Mouse (Mus musculus): ENCODE results near the gene Tmem8b.

The Tmem8b gene

DNA sequence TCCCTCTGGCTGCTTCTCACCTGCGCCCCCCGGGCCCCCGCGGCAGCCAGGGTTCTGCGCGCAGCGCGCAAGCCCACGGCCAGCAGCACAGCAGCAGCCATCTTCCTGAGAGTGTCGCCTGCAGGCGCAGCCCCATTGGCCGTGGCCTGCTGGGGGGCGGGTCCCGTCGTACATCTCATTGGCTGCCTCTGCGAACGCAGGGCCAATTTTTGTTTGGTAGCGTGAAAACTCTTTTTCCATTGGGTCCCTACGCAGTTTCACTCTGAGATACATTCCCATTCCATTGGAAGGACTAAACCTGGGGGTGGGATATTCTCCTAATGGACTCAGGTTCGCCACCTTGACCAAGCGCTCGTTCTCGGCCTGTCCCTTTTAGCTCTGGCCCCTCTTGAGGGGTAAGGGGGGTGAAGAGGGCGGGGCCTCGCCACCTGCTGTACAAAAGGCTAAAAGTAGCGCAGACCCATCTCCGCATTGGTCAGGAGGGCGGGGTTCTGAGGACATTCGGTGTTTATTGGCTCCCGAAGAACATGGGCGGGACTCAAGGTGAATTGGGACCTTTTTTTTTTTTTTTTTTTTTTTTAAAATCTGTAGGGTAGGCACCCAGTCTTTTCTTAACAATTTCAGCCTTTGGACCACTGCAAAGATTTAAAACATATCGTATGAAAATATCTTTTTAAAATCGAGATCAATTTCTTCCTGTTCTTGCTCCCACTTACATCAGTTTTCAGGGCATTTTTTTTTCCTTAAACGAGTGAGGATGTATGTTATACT lies 12.2 kb upstream of the Tmem8b start, which contains the start of gene Hint2:
TSS of gene Hint2 (minus strand) at position 128 of the 771 bp plus-strand sequence.
- peak; percentile 97 for DNase-seq (ENCODE audit: low read depth)

DNA sequence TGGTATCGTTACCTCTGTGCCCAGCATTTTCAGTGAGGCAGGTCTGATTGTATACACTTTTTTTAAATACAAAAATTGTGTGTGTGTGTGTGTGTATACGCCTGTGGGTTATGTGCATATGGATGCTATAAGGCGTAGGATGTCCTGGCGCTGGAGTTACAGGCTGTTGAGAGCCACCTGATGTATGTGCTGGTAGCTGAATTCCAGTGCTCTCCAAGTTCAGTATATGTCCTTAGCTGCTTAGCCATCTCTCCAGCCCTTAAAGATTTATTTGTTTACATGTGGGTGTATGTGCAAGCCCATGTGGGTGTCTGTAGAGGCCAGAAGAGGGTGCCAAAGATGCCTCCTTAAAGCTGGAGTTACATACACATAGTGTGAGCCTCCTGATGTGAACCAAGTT lies 11.6 kb upstream of the Tmem8b start:
- no peak for DNase-seq (ENCODE audit: low read depth)

DNA sequence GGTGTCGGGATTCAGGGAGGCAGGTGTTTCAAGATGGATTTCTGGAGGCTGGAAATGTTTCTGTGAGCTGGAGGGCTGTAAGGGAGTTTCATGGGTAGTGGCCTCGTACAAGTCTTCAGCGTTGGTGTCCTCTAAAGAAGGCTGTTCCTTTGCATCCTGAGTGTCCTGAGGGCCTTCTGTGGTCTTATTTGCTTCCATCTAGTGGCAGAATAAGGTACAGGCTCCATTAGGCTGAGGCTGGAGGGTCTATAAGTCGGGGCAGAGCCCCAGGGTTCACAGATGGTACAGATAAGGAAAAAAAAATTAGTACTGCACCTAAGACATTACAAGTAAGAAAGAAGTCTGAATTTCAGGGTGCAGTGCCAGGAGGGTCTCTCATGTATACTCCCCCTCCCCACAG lies 2.4 kb upstream of the Tmem8b start:
- peak; percentile 39 for DNase-seq (ENCODE audit: low read depth)

DNA sequence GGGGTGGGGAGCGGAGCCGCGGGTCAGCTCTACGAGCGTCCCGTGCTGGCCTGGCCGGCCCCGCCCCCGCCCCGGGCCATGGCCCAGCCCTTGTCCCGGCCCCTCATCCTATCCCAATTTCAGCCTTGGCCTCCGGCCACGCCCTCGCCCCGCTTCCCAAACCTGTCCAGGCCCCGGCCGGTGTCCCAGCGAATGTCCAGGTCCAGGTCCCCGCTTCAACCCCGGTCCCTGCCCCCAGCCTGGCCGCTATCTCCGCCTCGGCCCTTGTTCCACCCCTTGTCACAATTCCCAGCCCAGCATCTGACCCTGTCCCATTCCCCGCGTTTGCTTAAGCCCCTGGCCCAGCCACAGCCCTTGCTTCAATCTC lies 640 bp downstream of the Tmem8b start:
- no peak for DNase-seq (ENCODE audit: low read depth)

DNA sequence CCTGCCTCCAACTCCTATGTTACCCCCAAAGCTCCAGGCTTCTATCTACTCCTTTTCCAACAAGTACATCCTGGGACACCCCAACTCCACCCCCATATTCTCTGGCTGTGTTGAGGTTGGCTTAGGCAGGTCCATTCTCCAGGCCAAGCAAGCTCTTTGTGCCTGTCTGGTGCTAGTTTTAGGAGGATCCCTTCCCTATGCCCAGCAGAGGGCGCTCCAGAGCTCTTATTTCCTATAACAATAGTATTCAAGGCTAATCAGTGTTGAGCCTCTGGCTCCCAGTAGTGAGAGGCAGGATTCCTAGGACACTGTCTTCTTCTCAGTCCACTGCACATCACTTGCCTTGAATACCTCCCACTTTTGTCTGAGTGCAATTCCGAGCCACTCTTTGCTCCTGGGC lies 3.3 kb downstream of the Tmem8b start:
- peak; percentile 90 for DNase-seq (ENCODE audit: low read depth)

DNA sequence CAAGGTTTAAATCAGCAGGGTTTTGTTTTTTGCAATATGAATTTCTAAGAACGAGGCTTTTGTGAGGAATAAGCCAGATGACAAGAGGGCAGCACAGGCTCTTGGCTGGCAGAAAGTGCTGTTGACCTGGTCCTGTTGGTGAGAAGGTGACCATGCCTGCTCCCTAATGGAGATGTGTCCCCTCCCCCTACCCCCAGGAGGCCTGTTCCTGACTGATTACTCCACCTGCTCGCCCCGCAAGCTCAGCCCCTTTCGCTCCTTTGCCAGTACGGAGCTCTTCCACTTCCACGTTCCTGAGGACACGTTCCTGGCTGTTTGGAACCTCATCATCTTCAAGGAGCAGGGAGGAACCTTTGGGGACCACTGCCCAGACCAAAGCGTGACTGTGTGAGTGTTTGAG lies 4.9 kb downstream of the Tmem8b start:
- no peak for DNase-seq (ENCODE audit: low read depth)

DNA sequence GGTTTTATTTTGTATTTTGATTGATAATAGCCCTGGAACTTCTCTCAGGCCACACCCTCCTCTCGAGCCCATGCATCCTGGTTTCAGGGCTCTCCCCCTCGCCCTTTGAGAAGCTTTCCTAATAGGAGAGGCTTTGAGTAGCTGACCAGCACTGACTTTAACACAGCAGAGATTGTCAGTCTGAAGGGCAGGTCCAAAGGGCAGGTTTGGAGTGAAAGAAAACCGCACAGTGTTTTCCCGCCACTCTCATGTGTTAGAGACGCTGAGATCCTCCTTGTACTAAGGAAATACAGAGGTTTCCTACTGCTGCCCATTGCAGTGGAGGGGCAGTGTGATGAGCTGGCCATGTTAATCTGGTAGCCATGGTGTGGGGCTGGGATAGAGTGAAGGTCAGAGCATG lies 6.2 kb downstream of the Tmem8b start:
- no peak for DNase-seq (ENCODE audit: low read depth)

DNA sequence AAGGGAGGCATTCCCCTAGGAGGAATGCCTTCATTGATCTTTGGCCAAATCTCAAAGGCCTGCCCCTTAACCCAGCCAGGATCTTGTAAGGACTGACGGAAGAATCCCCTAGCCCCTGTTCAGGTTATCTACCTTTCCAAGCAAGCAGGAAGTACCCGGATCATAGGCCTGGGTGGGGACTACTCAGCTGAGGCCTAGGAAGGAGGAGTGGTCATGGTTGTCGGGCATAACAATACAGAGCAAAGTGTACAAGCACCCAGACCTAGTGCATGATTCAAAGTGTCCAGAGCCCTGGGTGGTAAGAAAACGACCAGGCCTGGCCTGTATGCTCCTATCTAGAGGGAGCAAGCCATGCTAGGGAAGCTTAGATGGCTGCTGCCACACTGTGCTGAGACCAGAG lies 6.8 kb downstream of the Tmem8b start:
- DNase-seq (ENCODE audit: low read depth), result no peak

DNA sequence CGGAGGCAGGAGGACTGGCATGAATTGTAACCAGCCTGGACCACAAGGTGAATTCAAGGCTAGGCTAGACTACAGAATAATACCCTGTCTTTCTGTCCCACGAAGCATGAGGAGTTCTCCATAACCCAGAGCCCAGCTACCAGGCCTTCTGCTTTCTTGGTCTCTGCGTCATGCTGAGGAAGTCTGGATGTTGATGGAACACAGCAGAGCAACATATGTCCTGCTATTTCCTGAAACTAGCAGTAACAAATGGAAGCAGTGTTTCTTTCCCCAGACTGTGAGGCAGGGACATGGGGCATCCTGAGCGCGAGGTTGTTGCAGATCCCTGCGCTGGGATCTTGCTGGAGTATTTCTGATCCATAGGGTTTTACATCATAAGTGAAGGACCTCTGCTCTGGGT lies 9.8 kb downstream of the Tmem8b start:
- DNase-seq (ENCODE audit: low read depth), result no peak

DNA sequence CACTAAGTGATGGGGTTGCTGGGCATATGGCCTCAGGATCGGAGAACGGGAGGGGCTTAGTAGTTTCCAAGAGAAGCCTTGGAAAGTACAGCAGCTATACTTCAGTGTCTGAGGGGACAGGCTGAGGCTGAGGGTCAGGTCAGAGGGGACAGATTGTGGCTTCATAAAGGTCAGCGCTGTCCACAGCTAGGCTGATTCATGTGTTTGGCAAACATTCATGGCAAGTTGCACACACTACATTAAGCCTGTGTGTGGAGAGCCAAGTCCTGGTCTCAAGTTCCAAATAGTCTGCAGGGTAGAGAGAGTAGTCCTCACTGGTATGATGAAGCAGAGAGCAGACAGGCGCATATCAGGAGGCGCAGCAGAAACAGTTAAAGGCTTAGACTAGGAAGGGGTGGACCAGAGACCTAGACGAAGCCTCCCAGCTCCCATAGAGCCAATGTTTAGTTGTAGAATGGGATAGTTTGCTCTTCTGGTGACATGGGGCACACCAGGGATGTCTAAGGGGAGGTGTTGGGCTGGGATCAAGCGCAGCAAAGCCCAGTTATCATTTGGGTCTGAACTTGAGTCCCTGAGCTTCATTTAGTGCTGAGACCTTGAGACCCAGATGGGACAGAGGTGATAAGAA lies 10.8 kb downstream of the Tmem8b start:
- DNase-seq (ENCODE audit: low read depth), result no peak

DNA sequence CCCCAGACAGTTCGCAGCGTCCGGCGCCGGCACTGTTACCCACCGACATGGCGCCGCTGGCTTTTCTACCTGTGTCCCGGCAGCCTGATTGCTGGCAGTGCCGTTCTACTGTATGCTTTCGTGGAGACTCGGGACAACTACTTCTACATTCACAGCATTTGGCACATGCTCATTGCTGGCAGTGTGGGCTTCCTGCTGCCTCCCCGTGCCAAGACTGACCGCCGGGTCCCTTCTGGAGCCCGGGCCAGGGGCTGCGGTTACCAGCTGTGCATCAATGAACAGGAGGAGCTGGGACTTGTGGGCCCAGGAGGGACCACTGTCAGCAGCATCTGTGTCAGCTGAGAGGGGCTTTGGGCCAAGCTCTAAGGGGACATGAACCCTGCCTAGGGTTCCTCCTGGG lies 21.2 kb downstream of the Tmem8b start:
- no peak for DNase-seq (ENCODE audit: low read depth)

DNA sequence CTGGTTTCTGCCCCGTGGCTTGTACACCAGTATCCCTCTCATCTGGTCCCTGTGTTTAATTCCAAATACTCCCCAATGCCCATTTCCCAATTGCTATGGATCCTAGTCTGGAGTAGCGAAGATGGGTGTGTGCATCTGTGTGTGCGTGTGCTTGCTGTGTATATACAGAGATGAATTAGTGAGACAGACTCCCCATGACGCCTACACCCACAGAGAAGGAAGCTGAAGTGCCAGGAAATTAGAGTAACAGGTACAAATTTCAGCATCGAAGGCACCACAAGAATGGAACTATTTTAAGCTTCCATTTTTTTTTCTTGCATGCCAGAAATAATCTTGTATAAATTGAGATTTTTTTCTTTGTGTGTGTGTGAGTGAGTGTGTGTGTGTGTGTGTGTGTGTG lies 22.3 kb downstream of the Tmem8b start:
- DNase-seq (ENCODE audit: low read depth), result no peak

DNA sequence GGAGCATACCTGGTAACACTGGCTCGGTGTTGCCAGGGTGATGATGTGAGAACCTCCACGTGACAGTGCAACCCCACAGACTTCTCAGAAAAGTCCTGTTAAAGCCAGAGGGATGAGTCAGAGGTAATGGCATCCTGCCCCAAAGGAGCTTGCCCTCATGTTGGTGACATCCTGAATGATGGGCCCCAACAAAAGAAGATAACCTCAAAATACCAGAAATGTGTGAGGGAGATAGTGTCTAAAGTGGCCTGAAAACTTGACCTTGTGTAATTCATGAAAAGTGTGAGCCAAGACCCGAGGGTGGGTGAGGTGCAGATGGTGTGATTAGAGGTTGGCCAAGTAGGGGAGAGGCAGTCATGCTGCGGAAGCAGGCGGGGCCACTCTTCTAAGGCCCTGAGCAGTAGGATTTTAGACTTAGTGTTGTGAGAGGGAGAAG lies 25.1 kb downstream of the Tmem8b start:
- DNase-seq (ENCODE audit: low read depth), result no peak

DNA sequence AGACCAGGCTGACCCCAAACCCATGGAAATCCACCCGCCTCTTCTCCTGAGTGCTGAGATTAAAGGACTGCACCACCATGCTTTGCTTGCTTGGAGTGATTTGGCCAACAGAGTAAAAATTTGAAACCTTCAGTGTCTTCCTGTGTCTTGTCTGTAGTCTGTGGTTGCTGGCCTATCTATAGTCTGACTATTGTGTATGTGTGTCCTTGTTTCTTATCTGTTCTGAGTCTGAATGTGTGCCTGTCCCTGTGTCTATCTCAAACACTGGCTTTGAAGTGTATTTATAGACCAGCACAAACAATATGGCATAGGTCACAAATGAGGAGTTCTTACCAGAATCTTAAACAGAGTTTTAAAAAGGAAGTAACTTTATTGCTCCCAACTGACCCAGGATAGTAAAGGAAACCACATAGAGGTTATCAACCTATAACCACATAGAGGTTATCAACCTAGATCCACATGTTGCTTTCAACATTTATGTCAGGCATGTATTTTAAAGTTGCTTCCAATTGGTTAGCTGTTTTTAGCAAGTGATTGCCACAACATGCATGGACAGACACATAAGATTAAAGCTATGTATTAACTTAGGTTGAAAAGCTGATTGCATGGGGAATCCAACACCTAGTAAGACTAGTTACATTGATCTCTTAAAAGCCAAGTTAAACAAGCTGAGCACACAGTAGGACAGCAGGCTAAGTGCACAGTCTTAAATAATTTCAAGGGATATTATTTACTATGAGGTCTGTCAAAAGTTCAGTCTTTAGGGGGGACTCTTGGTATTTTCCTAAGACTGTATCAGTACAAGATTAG lies 25.9 kb downstream of the Tmem8b start:
- no peak for DNase-seq (ENCODE audit: low read depth)

DNA sequence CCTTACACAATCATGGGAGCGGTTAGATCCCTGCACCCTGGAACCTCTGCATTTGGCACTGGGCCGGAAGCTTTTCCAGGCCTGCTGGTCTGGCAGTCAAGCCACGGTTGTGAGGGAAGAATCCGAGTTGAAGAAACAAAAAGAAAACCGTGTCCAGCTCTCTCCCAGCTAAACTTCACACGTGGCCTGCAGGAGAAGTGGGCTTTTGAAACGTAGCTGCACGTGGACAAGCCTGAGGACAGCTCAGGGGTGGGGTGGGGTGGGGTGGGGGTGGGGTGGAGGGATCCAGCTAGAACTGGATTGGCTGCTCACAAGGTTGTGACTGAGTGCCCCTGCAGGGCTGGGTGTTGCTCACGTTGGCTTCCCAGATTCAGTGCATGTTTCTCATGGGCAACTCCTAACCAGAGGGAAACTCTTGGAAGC lies 26.5 kb downstream of the Tmem8b start:
- DNase-seq (ENCODE audit: low read depth), result no peak

DNA sequence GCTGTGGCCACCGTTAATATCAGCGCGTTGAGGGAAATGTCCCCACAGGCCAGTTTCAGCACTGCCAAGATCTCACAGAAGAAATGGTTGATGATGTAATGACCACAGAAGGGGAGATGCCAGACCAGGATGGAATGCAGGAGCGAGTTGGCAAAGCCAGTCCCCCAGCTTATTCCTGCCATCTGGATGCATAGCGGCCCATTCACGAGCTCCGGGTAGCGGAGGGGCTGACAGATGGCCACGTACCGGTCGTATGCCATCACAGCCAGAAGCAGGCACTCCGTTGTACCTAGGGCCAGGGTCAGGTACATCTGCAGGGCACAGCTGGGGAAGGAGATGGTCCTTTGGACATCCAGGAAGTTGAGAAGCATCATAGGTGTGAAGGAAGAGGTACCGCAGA lies 27.8 kb downstream of the Tmem8b start:
- no peak for DNase-seq (ENCODE audit: low read depth)

DNA sequence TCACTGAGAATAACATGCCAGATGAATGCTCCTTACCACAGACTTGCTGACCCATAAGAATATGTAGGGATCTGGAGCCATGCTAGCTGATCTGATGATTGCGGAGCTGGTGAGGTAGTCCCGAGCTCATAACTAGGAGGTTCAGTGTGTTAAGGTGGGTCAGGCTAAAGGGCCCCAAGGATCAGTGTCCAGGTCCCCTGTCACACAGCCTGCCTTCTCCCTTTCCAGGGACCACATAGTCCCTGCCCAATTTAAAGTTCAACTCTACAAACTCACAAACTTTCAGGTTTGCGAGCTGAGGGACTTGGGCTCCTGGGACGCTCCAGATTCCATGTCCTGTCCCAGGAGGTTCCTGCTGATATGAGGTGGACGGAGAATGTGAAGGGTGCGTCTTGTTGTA lies 31.9 kb downstream of the Tmem8b start, which contains the start of gene Olfr70:
TSS of gene Olfr70 (minus strand) at position 101 of the 400 bp plus-strand sequence.
- no peak for DNase-seq (ENCODE audit: low read depth)

DNA sequence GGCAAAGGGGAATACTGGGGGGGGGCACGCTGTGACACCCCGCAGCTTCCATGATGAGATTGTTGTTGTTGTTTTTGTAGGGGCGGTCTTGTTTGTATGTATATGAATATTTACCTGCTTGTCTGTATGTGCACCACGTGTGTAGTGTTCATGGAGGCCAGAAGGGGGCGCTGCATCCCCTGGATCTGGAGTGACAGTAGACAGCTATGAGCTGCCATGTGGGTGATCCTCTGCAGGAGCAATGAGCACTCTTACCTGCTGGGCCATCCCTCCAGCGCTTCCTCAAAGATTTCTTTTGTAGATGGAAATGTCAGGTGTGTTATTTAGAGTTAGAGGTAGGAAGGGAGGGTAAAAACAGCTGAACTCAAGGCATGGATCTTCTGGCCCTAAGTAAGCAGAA lies 34.7 kb downstream of the Tmem8b start:
- peak; percentile 7 for DNase-seq (ENCODE audit: low read depth)

DNA sequence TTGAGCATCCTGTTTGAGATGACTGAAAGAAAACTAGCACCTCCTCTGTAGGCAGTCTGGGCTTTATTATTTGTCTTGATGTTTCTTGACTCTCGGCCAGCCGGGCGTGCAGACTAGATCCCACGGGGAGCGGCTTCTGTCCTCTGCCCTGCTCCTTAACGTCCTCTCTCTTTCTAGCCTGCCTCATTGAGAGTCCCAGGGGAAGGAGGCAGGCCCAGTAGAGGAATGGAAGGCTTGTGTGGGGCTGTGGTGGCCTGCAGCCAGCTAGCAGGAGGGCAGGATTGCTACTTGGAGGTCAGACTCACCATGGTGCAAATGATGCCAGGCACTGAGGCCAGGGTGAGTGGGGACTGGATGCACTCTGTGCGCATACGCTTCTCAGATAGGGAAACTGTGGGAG lies 35.1 kb downstream of the Tmem8b start:
- DNase-seq (ENCODE audit: low read depth), result no peak

DNA sequence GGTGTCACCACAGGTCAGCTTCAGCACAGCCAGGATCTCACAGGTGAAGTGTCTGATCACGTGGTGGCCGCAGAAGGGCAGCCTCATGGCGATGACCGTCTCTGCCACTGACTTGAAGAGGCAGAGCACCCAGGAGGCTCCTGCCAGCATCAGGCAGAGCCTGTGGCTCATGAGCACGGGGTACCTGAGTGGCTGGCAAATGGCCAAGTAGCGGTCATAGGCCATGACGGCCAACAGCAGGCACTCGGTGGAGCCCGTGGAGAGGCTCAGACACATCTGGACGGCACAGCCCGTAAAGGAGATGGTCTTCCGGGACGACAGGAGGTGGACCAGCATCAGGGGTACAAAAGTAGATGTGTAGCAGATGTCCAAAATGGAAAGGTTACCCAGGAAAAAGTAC lies 37.2 kb downstream of the Tmem8b start:
- DNase-seq (ENCODE audit: low read depth), result no peak

DNA sequence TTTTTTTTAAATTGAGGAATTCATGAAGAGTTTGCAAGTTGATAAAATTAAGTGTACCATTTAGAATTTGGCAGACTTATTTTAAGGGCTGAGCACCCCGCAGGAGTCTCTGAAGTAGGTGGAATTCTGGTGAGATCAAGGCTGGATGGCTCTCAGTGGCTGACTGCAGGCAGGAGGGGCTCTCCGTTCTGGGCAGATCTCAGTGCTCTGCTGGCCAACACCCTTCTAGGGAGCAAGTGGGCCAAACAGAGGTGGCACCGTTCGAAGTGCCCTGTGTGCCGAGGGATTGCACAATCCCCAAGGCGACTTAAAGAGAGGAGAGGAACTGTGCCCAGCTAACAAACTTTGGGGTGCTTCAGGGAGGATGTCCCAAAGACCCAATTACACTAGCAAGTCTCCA lies 41.1 kb downstream of the Tmem8b start, which contains the start of gene Olfr71:
TSS of gene Olfr71 (minus strand) at position 387 of the 400 bp plus-strand sequence.
- no peak for DNase-seq (ENCODE audit: low read depth)

DNA sequence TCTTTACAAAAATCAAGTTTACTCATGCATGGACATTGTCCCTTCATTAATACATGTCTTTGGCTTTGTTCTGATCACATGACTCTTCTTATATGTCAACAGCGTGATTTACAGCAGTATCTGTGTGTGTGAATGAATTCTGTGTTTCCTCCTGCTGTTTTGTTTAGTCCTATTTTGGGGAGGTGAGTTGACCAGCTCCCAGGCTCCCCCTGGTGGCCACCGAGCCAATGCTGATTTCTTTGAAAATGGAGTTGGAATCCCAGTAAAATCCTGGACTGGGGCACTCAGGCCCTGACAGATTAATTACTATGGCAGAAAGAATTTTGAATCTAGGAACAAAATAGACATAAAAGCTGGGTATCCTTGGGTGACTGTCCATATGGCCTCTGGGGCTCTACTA lies 43.0 kb downstream of the Tmem8b start:
- peak; percentile 80 for DNase-seq (ENCODE audit: low read depth)

Measured in naive thymus-derived CD4-positive, alpha-beta T cell, adult 2 months (primary cell).